Mouse (Mus musculus): Measurements from ENCODE around the gene Scnm1. TPM values are rescaled to one million over a fixed set of nuclear protein-coding genes. Genes with fewer than 3 reads are reported as not detected.
"Not testable (repeated sequence)": the region's sequence is repeated elsewhere in the genome, so short reads cannot be mapped to it uniquely, and the experiment has no call there.

Gene Scnm1
- polyA plus RNA-seq, 1 experiment = 50.8 TPM

DNA sequence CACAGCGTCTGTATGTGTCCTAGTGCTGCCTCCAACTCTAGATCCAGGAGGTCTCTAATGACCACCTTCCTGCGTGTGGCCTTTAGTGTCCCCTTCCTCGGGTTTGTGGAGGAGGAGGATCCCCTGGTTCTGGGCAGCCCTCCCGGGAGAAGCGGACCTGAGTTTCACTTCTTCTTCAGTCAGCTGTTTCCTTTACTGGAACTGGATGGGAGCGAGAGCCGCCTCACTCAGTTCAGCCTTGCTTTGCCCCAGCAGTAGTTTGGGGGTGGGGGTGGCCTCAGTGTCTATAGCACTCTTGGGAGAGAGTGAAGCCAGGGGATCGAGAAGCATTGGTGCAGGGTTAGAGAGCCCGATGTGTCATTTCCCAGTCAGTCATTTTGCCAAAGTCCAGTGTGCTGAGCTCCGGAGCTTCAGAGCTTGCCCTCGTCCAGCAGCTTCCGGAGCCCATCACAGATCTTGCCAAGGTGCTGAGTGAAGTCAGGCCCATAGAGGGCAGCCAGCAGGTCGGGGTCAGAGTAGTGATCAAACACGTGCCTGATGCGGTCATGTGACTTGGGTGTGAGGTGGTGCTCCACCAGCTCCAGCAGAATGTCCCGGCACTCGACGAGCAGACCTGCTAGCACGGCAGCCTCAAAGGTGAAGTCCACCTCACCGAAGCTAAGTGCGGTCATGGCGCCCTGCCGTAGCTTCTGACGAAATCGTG lies 5.9 kb upstream of the Scnm1 start:
- Histone ChIP-seq H3K36me3 (ENCODE audit: control insufficient read depth, insufficient read depth, low read length) (no peaks in the 10 kb centered on the region; the same call in 1 of the 2 replicates), H3K27me3 (replicated peaks; ENCODE audit: control insufficient read depth, insufficient read depth, low read length) (no peaks in the 10 kb centered on the region), H3K27ac (ENCODE audit: insufficient read depth, low read depth, low read length) (peak overlapping the region; percentile 54), H3K4me1 (ENCODE audit: control insufficient read depth, insufficient read depth, low read length) (peaks cover 4% of the 10 kb centered on the region), H3K4me3 (ENCODE audit: insufficient read depth, low read depth, low read length) (no peak overlapping the region)
- peak; percentile 93 for DNase-seq
- 51% methylated on average over 25 of the region's 25 CpGs for WGBS
- TF ChIP-seq POLR2A (IDR thresholded peaks at IDR 0.05; ENCODE audit: low read depth, low read length) (no peak), CTCF (conservative IDR thresholded peaks at IDR 0.05; ENCODE audit: insufficient read depth, insufficient read length, low read depth, low read length) (peak; percentile 20; the same call in 1 of the 2 replicates)

- 88% methylated on average over 3 of the region's 3 CpGs for WGBS
- H3K27ac ChIP-seq (ENCODE audit: insufficient read depth, low read depth, low read length) = no peak overlapping the region
- no peaks in the 10 kb centered on the region; the same call in 1 of the 2 replicates for H3K36me3 ChIP-seq (ENCODE audit: control insufficient read depth, insufficient read depth, low read length)
- H3K4me1 ChIP-seq (ENCODE audit: control insufficient read depth, insufficient read depth, low read length) = peaks cover 8% of the 10 kb centered on the region
- no peaks in the 10 kb centered on the region for H3K27me3 ChIP-seq (replicated peaks; ENCODE audit: control insufficient read depth, insufficient read depth, low read length)
- no peak overlapping the region for H3K4me3 ChIP-seq (ENCODE audit: insufficient read depth, low read depth, low read length)
- DNase-seq = no peak
- TF ChIP-seq CTCF (conservative IDR thresholded peaks at IDR 0.05; ENCODE audit: insufficient read depth, insufficient read length, low read depth, low read length) (no peak), POLR2A (IDR thresholded peaks at IDR 0.05; ENCODE audit: low read depth, low read length) (no peak)
These were observed 2.5 kb upstream of the Scnm1 start for GRCm38 (mm10) chr3:95136336-95136735.

DNA sequence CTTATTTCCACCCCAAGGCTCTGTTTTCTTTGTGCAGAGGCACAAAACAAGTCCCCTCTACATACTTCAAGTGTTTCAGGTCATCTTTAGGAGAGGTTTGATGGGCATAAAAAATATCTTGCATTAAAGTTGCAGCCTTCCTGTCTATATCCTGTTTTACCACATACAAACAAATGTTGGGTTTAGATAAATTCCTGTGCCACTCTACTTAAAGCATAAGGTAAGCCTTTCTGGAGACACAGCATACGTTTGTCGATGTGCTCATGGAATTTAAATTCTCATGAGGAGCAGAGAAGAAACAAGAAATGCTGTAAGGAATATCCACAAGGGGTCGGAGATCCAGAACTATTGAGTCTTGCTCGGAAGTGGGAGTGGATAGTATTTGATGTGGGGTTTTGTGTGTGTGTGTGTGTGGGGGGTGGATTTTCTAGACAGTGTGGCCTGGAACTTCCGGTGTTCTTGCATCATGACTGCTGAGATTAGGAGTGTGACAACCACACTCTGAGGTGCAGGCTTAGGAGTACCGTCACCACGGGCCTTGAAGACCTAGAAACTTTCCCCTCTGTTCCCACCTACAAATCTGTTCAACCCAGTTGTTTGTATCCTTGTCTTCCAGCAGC lies 1.7 kb upstream of the Scnm1 start:
- 70% methylated on average over 7 of the region's 7 CpGs for WGBS
- TF ChIP-seq CTCF (conservative IDR thresholded peaks at IDR 0.05; ENCODE audit: insufficient read depth, insufficient read length, low read depth, low read length) = no peak
- no peak for TF ChIP-seq POLR2A (IDR thresholded peaks at IDR 0.05; ENCODE audit: low read depth, low read length)
- DNase-seq = peak; percentile 17
- Histone ChIP-seq H3K27ac (ENCODE audit: insufficient read depth, low read depth, low read length) (no peak overlapping the region), H3K4me3 (ENCODE audit: insufficient read depth, low read depth, low read length) (0 out of 2 replicates have a peak overlapping the region, but pooled peaks have one; percentile 44), H3K27me3 (replicated peaks; ENCODE audit: control insufficient read depth, insufficient read depth, low read length) (no peaks in the 10 kb centered on the region), H3K4me1 (ENCODE audit: control insufficient read depth, insufficient read depth, low read length) (peaks cover 8% of the 10 kb centered on the region), H3K36me3 (ENCODE audit: control insufficient read depth, insufficient read depth, low read length) (no peaks in the 10 kb centered on the region; the same call in 1 of the 2 replicates)

DNA sequence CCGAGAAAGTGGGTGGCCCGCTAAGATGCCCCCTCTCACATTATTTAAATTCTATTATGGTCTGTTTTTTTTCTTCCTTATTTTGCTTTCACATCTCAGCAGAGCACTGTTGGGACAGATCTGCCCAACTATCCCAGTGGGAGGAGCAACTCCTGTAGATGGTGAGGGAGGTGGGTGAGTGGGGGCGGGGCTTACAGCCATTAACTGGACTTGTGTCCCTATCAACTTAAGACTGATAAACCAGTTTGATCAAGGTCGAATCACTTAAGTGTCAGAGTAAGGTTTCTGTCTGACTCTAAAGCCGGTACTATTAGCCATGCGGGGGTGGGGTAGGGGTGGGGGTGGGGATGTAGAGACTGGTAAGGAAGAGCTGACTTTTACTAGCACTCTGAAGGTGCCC lies 1.2 kb upstream of the Scnm1 start:
- no peaks in the 10 kb centered on the region for H3K27me3 ChIP-seq (replicated peaks; ENCODE audit: control insufficient read depth, insufficient read depth, low read length)
- no peak for TF ChIP-seq CTCF (conservative IDR thresholded peaks at IDR 0.05; ENCODE audit: insufficient read depth, insufficient read length, low read depth, low read length)
- TF ChIP-seq POLR2A (IDR thresholded peaks at IDR 0.05; ENCODE audit: low read depth, low read length) = no peak
- peak; percentile 84 for DNase-seq
- H3K4me3 ChIP-seq (ENCODE audit: insufficient read depth, low read depth, low read length) = peak overlapping the region; percentile 44
- peaks cover 4% of the 10 kb centered on the region for H3K4me1 ChIP-seq (ENCODE audit: control insufficient read depth, insufficient read depth, low read length)
- peak overlapping the region; percentile 57; the same call in 1 of the 2 replicates for H3K27ac ChIP-seq (ENCODE audit: insufficient read depth, low read depth, low read length)
- 13% methylated on average over 6 of the region's 6 CpGs for WGBS
- no peaks in the 10 kb centered on the region for H3K36me3 ChIP-seq (ENCODE audit: control insufficient read depth, insufficient read depth, low read length)

- not testable (repeated sequence) for H3K27me3 ChIP-seq (replicated peaks; ENCODE audit: control insufficient read depth, insufficient read depth, low read length); H3K4me3 ChIP-seq (ENCODE audit: insufficient read depth, low read depth, low read length); H3K27ac ChIP-seq (ENCODE audit: insufficient read depth, low read depth, low read length); H3K4me1 ChIP-seq (ENCODE audit: control insufficient read depth, insufficient read depth, low read length); DNase-seq; H3K36me3 ChIP-seq (ENCODE audit: control insufficient read depth, insufficient read depth, low read length)
- no CpG with 5 or more reads among the region's 12 CpGs for WGBS
These were observed 322 bp upstream of the Scnm1 start for GRCm38 (mm10) chr3:95134133-95134532.

- no peak for DNase-seq
- Histone ChIP-seq H3K4me3 (ENCODE audit: insufficient read depth, low read depth, low read length) (peak overlapping the region; percentile 96), H3K27me3 (replicated peaks; ENCODE audit: control insufficient read depth, insufficient read depth, low read length) (no peaks in the 10 kb centered on the region), H3K36me3 (ENCODE audit: control insufficient read depth, insufficient read depth, low read length) (no peaks in the 10 kb centered on the region), H3K4me1 (ENCODE audit: control insufficient read depth, insufficient read depth, low read length) (peaks cover 4% of the 10 kb centered on the region), H3K27ac (ENCODE audit: insufficient read depth, low read depth, low read length) (no peak overlapping the region)
- 53% methylated on average over 11 of the region's 11 CpGs for WGBS
- TF ChIP-seq CTCF (conservative IDR thresholded peaks at IDR 0.05; ENCODE audit: insufficient read depth, insufficient read length, low read depth, low read length) (no peak), POLR2A (IDR thresholded peaks at IDR 0.05; ENCODE audit: low read depth, low read length) (no peak)
These were observed 635 bp downstream of the Scnm1 start for GRCm38 (mm10) chr3:95133176-95133575.

GRCm38 (mm10) chr3:95132389-95132788 lies 1.4 kb downstream of the Scnm1 start:
- not testable (repeated sequence) for H3K4me3 ChIP-seq (ENCODE audit: insufficient read depth, low read depth, low read length); H3K27me3 ChIP-seq (replicated peaks; ENCODE audit: control insufficient read depth, insufficient read depth, low read length); H3K36me3 ChIP-seq (ENCODE audit: control insufficient read depth, insufficient read depth, low read length); H3K27ac ChIP-seq (ENCODE audit: insufficient read depth, low read depth, low read length); DNase-seq; H3K4me1 ChIP-seq (ENCODE audit: control insufficient read depth, insufficient read depth, low read length)
- WGBS = 88% methylated on average over 2 of the region's 2 CpGs

Measured in kidney, adult 2 months (tissue).